Mouse (Mus musculus): ENCODE results near the gene Gm21958. TPM values are rescaled to one million over a fixed set of nuclear protein-coding genes. Genes with fewer than 3 reads are reported as not detected.

Gene Gm21958
- total RNA-seq (2021) = not detected
- long read RNA-seq, experiment 1 = 0 reads
- long read RNA-seq, experiment 2 = 0 reads

DNA sequence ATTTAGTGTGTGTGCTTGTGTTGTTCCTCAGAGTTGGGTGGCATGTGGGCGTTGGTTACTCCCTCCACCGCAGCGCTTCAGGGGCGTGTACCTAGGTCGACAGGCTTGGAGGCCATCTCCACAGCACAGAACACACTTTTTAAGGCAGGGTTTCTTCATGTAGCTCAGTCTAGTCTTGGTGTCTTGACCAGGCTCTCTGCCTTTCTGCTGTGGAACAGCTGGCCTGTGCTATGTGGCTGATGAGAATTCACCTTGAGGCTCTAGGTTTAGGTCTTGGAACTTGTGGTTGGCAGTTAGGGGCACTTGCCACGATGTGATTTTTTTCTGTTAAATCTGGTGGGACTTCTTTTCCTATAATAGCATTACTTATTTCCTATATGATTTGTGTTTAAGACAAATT lies at the start of gene Gm21958:
Gene Gm21958 (minus strand): TSS at position 101 of the 400 bp plus-strand sequence.
- DNase-seq (ENCODE audit: low spot score in 2 of 2) = no peak

DNA sequence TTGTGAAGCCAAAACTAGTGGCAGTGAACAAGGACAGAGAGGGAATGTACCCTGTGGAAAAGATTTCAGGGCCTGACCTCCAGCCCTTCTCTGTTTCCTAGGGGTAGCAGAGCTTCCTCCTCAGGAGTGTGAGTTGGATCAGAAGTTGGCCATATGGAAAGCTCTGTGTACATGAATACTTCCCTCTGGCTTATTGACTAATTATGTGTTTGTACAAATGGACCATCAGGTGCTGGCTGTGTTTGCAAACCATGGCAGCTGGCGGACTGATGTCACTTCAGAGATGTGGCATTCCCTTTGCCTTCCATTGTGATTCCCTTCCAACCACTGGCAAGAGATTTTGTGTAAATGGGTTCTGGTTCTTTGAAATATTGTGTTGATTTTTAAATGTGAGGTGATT lies 47.1 kb upstream of the Gm21958 start:
- no peak for DNase-seq (ENCODE audit: low spot score in 2 of 2)

DNA sequence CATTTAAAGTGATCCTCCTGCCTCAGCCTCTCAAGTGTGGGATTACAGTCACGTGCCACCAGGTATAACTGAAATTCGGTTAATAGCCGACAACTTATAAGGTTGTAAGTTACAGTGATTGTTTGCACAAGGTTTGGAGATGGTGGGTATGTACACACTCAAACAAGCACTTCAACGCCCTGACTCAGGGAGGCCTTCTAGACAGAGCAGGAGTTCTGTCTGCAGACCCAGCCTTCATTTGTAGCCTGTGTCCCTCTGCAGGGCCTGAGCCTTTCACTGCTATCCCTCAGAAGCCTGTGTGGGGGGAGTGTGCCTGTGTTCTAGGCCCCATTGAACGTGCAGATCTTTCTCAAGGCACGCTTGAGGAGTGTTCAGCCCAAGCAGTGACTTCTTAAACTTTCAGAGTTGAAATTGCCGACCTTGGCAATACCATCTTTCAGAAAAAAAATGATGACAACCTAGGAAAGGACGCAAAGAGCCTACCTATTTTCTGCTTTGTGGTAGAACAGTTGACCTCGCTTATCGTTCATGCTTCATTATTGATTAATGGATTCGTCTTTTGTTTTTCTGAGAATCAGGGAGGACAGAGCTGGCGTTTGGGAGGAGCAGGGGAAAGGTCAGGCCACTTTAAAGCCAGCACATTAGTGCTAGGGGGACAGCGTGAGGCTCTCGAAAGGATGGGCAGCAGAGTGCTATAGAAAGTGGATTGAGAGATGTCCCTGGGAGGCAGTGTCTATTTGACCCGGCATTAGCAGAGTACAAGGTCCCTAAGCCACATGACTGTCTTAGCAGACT lies 46.4 kb upstream of the Gm21958 start:
- no peak for DNase-seq (ENCODE audit: low spot score in 2 of 2)

DNA sequence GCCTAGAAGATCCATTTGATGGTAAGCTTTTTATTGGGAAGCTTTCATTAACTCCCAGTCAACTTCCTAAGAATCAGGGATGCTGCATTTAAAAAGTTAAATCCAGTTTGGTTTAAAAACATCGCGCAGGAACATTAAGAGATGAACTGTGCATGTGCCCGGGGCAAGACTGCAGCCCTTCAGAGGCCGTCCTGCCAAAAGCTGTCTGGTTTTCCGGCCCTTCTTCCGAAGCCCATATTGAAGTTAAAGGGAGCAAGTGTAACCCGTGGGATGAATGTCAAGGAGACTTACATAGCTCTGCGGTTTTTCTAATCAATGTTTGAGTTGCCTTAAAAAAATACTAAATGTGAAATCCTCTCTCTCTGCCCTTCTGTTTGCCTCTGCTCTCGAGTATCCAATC lies 45.1 kb upstream of the Gm21958 start:
- DNase-seq (ENCODE audit: low spot score in 2 of 2) = no peak

DNA sequence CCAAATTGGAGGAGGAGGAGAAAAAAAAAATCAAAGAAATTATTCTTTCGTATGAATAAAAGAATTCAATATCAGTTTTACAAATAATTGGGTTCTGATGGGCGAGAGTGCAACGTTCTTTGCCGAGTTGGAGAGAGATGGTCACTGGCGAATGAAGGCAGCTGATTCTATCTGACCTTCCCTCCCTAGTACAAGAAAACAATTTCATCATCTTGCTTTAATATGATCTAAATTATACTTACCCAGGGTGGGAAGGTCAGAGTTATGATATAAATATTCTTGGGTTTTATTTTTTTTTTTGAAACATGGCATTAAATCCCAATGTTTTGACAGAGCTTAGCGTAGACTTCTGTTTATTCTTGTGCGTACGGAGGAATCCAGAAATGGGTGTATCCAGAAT lies 43.3 kb upstream of the Gm21958 start:
- no peak for DNase-seq (ENCODE audit: low spot score in 2 of 2)

DNA sequence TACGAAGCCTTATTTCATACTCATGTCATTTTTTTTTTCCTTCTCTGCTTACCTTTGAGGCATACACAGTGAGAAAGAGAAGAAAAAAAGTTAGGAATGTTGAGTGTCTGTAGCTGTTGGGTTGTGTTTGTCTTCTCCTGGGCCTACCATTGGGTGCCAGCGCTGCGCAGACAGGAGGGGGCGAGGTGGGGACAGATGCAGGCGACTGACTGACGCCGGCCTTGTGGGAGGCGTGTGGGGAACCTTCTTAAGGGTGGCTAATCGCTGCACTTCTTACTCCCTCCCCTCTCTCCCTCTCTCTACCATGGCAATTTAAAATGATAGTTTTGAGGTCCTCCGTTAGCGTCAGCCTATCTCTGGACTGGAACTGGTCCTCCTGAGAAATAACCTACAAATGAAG lies 41.9 kb upstream of the Gm21958 start:
- DNase-seq (ENCODE audit: low spot score in 2 of 2) = no peak

- DNase-seq (ENCODE audit: low spot score in 2 of 2) = peak; percentile 56 to 62
Observed at GRCm38 (mm10) chr3:54755145-54756041, 41.2 kb upstream of the Gm21958 start, which contains the start of gene Smad9. Gene Smad9, plus strand, starts transcription at chr3:54755582.

GRCm38 (mm10) chr3:54753411-54753810 lies 39.3 kb upstream of the Gm21958 start:
- DNase-seq (ENCODE audit: low spot score in 2 of 2) = no peak

- no peak for DNase-seq (ENCODE audit: low spot score in 2 of 2)
Observed at GRCm38 (mm10) chr3:54745799-54746198, 31.6 kb upstream of the Gm21958 start.

DNA sequence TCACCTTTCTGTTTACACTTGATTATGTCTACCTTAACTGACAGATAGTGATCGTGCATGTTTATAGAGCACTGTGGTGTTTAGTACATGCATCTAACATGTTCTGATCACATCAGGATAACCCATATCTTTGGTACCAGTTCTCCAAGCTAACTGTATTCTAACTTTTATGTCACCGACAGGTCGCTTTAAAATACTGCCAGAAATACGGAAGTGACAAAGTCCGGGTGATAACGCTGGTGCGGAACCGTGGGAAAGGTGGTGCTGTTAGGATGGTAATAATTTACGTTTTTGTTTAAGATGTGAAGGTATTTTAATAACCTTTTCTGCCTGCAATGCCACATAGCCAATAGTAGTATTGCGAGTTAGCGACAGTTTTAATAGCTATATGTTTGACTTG lies 27.8 kb upstream of the Gm21958 start:
- no peak for DNase-seq (ENCODE audit: low spot score in 2 of 2)

- DNase-seq (ENCODE audit: low spot score in 2 of 2) = no peak
Observed at GRCm38 (mm10) chr3:54737317-54737716, 23.2 kb upstream of the Gm21958 start.

DNA sequence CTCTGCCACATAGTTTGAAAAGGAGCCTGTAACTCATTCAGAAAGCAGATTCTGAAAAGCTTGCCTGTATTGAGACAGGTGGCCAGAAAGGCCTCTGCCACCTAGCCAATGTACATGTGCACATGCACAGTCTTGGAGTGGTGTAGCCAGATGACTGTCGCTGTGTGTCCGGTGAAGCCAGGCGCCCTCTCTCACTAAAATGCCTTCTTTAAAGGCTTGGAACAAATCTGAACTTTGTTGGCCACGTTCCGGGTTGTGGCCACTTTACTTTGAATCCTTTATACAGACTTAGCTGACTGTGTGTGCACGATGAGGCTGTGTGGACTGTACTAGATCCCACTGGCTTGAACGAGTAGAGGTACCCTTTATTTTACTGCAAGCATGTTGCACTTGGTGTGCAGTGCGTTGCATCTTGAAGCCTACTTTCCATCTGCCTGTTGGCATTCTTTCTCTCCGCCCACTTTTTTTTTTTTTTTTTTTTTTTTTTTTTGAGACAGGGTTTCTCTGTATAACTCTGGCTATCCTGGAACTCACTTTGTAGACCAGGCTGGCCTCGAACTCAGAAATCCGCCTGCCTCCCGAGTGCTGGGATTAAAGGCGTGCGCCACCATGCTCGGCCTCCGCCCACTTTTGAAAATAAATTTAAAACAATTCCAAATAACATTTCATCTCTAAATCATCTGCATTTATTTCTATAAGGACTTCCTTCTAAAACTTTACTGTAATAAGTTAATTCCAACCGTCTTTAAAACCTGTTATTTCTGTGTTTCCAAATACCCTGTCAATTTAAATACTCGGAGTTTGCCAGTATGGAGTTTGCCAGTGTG lies 22.2 kb upstream of the Gm21958 start:
- no peak for DNase-seq (ENCODE audit: low spot score in 2 of 2)

DNA sequence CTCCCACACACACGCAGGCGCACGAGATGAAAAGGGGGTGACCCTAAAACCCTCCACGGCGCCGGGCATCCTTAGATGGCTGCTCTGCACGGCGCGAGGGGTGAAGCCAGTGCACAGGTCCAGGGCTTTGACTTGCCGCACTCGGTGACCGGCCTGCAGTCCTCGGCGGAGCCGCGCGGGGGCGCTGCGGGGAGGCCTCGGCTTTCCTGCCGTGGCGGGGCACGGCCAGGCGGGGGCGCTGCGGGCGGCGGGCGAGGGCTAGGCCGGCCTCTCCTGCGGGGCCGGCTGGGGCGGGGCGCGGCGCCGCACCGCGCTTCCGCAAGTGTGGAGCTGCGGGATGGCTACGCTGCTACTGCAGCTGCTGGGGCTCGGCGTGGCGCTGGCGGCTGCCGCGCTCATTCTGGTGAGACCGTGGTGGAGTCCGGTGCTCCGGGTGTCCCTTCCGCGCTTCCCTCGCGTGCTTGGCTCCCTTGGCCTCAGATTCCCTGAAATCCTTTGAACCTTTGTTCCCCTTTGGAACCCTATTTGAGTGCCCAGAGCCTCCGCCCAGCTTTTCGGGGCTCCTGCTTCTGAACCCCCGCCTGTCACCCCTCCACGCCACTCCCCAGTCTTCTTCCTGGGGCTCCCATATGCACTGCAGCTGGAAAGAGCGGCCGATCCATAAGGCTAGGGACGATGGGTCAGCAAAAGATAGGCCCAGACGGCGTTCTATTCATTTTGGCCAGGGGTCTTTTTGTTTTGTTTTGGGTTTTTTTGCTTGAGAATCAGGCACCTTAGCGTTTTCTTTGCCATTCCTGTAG lies 21.3 kb upstream of the Gm21958 start, which contains the start of the genes Exosc8 and Alg5:
Gene Exosc8 (minus strand): TSS at position 147 of the 800 bp plus-strand sequence.
Gene Alg5 (plus strand): TSS at position 293 of the 800 bp plus-strand sequence.
- DNase-seq (ENCODE audit: low spot score in 2 of 2) = peak; percentile 92 to 98

GRCm38 (mm10) chr3:54734411-54735246 lies 20.5 kb upstream of the Gm21958 start:
- peak; percentile 79 to 86 for DNase-seq (ENCODE audit: low spot score in 2 of 2)

GRCm38 (mm10) chr3:54732371-54732770 lies 18.2 kb upstream of the Gm21958 start:
- no peak for DNase-seq (ENCODE audit: low spot score in 2 of 2)

- DNase-seq (ENCODE audit: low spot score in 2 of 2) = no peak
Observed at GRCm38 (mm10) chr3:54731626-54732150, 17.5 kb upstream of the Gm21958 start.

GRCm38 (mm10) chr3:54728100-54728499 lies 13.9 kb upstream of the Gm21958 start:
- DNase-seq (ENCODE audit: low spot score in 2 of 2) = no peak

DNA sequence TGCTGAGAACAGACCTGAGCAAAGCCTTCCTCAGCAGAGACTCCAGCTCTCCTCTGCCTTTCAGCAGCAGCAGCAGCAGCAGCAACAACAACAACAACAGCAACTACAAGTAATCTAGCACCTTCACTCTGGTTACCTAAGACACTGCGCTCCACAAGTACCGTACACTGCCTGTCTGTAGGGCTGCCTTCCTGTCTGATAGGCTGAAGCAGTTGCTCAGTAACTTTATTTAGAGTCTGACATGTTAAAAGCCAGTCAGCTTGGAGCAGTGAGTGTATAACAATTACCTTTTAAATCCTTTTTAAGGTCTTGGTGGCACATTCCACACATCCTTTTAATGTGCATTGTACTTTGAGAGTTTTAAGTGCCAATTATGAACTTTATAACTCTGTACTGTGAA lies 13.4 kb upstream of the Gm21958 start:
- DNase-seq (ENCODE audit: low spot score in 2 of 2) = no peak

DNA sequence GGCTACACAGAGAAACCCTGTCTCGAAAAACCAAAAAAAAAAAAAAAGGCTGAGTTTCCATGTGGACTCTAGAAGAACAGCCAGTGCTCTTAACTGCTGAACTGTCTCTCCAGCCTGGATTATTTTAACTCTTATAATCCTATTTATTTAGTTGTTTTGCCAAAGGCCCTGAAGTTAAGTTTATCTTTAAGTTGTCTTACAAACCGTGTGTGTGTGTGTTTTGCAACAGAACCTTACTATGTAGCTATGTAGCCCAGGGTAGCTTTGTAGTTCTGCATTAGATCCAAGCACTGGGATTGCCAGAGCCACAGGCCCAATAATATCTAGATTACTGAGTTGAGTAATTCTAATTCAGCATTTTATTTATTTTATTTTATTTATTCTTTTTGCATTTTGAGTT lies 11.2 kb upstream of the Gm21958 start:
- DNase-seq (ENCODE audit: low spot score in 2 of 2) = no peak
